Mouse (Mus musculus) midbrain, embryonic 15.5 days (tissue): ENCODE results near the gene Gpr137. TPM values are rescaled to one million over a fixed set of nuclear protein-coding genes. Genes with fewer than 3 reads are reported as not detected.

Experiments used
- ATAC-seq: fragments of 200-750 bp; cut with Nextera tagmentation; replicated peaks from 2 replicates; pipeline ENCODE4 v1.8.0; 2017; ENCODE audit warnings: moderate TSS enrichment
- H3K27ac ChIP-seq: fragments of 300-500 bp; sonication (generic); 2 replicates; pipeline ENCODE4 v1.5.1; 2015; ENCODE audit warnings: mild to moderate bottlenecking, inconsistent platforms
- H3K27me3 ChIP-seq: fragments of 300-500 bp; sonication (generic); replicated peaks from 2 replicates; pipeline ENCODE4 v1.6.1; 2015; ENCODE audit warnings: inconsistent platforms
- H3K36me3 ChIP-seq: fragments of 300-500 bp; sonication (generic); replicated peaks from 2 replicates; pipeline ENCODE4 v1.6.1; 2015; ENCODE audit warnings: inconsistent platforms
- H3K4me1 ChIP-seq: fragments of 300-500 bp; sonication (generic); 2 replicates; pipeline ENCODE4 v1.6.1; 2015; ENCODE audit warnings: inconsistent platforms
- H3K4me2 ChIP-seq: fragments of 300-500 bp; sonication (generic); 2 replicates; pipeline ENCODE4 v1.6.1; 2015; ENCODE audit warnings: inconsistent platforms, mild to moderate bottlenecking, moderate library complexity
- H3K4me3 ChIP-seq: fragments of 300-500 bp; sonication (generic); 2 replicates; pipeline ENCODE4 v1.5.1; 2015; ENCODE audit warnings: mild to moderate bottlenecking, inconsistent platforms
- H3K9ac ChIP-seq: fragments of 300-500 bp; sonication (generic); 2 replicates; pipeline ENCODE4 v1.6.1; 2015; ENCODE audit warnings: mild to moderate bottlenecking, inconsistent platforms
- H3K9me3 ChIP-seq: fragments of 300-500 bp; sonication (generic); 2 replicates; pipeline ENCODE4 v1.6.1; 2016; ENCODE audit warnings: inconsistent platforms
- WGBS: fragments of 180-500 bp; shearing (Covaris S2); methylation state at CpG from one replicate; pipeline ENCODE4 v1.1.7; 2015; ENCODE audit warnings: mixed read lengths; 5-methylcytosine and 5-hydroxymethylcytosine counted together
- polyA plus RNA-seq: library from polyadenylated mRNA; unstranded; fragments of >200 nt; fragmentation: Nextera tagmentation; extraction: Ambion mirVana; gene quantifications from 2 replicates; pipeline ENCODE4 v1.2.1, GENCODE M21; 2015

Gene Gpr137
- polyA plus RNA-seq, 1 experiment from 2014 or later = 70.5 TPM

DNA sequence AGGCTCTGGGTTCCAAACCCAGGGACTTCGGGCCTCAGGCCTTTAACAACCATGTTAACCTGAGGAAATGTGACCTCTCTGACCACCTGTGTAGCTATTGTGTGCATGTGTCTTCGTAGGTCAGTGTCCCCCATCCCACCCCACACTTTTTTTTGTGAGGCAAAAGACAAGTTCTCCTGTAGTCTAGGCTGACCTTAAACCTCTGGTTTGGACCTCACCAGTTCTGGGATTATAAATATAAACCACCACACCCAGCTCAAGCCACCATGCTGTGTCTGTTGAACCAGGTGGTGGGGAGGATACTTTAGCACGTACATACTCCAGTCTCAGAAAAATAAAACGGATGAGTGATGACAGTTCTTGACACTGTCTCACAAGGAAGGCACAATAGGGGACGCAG is 7.7 kb upstream of the Gpr137 start:
- H3K4me1 ChIP-seq = peaks cover 23% of the 10 kb centered on the region
- H3K27ac ChIP-seq = peak overlapping the region; percentile 94; the same call in 1 of the 2 replicates
- H3K9me3 ChIP-seq = no peaks in the 10 kb centered on the region
- peak overlapping the region; percentile 69 for H3K9ac ChIP-seq
- peak overlapping the region; percentile 90 for H3K4me2 ChIP-seq
- ATAC-seq = no peak
- H3K4me3 ChIP-seq = peak overlapping the region; percentile 62
- WGBS = 51% methylated on average over 5 of the region's 5 CpGs
- 0 out of 2 replicates have a peak, but pooled peaks cover 3% of the 10 kb centered on the region for H3K36me3 ChIP-seq
- H3K27me3 ChIP-seq = no peaks in the 10 kb centered on the region

DNA sequence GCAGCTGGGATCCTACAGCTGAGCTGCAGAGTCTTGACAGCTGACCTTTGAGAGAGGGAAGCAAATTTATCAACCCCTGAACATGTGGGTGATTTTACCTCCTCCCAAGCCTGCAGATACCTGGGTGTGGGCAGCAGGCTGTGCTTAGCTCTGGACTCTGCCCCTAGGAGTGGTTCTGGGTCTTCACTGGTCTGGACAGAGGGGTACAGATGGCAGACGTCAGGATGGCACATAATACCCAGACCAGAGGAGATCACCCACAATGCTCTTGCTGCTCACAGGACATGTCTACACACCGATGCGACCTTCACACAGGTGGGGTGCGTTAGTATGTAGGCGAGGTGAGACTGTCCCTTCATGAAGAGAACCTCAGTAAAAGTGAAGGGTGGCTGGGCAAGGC is 7.3 kb upstream of the Gpr137 start:
- H3K4me2 ChIP-seq = no peak overlapping the region
- H3K36me3 ChIP-seq = 0 out of 2 replicates have a peak, but pooled peaks cover 3% of the 10 kb centered on the region
- peaks cover 23% of the 10 kb centered on the region for H3K4me1 ChIP-seq
- ATAC-seq = no peak
- no peaks in the 10 kb centered on the region for H3K9me3 ChIP-seq
- 89% methylated on average over 5 of the region's 5 CpGs for WGBS
- H3K9ac ChIP-seq = no peak overlapping the region
- H3K27me3 ChIP-seq = no peaks in the 10 kb centered on the region
- no peak overlapping the region; the same call in 1 of the 2 replicates for H3K4me3 ChIP-seq
- H3K27ac ChIP-seq = no peak overlapping the region

DNA sequence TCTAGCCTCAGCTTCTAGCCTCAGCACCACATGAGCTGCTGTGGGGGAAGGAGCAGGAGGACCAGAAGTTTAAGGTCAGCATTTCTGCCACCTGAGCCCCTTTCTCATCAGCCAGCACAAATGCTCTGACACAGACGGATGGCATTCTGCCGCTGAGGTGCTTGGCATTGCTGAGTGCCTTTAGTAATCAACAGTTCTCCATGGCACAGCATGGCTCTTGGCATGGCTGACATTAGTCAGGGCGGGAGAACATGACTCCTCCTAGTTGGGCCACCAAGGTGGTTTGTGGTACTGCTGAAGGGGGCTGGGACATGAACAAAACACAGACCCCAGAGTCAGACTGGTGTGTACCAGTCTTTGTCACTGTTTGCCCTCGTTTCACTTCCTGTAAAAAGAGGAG is 5.9 kb upstream of the Gpr137 start:
- Histone ChIP-seq H3K4me3 (no peak overlapping the region), H3K4me1 (peaks cover 26% of the 10 kb centered on the region), H3K27me3 (no peaks in the 10 kb centered on the region), H3K4me2 (no peak overlapping the region), H3K27ac (no peak overlapping the region), H3K36me3 (0 out of 2 replicates have a peak, but pooled peaks cover 3% of the 10 kb centered on the region), H3K9me3 (no peaks in the 10 kb centered on the region), H3K9ac (no peak overlapping the region)
- WGBS = 83% methylated on average over 4 of the region's 4 CpGs
- ATAC-seq = no peak

DNA sequence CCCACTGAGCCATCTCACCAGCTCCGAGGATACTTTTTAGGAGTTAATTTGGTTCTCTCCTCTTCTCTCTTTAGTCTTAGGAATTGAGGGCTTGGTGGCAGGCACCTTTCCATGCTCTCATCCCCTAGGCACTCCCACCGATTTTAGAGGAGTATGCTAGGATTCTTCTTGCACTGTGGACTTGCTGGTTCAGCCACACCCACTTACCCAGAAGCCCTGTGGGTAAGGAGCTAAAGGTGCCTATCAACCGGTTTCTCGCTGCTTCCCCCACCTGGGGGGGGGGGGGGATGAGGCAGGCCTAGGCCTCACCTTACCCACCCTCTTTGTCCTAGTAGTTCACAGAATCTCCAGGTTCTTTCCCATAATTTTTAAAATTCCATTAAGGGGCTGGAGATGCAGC is 5.5 kb upstream of the Gpr137 start:
- Histone ChIP-seq H3K4me1 (peaks cover 26% of the 10 kb centered on the region), H3K4me2 (no peak overlapping the region), H3K36me3 (0 out of 2 replicates have a peak, but pooled peaks cover 3% of the 10 kb centered on the region), H3K27me3 (no peaks in the 10 kb centered on the region), H3K4me3 (no peak overlapping the region), H3K9me3 (no peaks in the 10 kb centered on the region), H3K27ac (no peak overlapping the region), H3K9ac (no peak overlapping the region)
- 57% methylated on average over 4 of the region's 4 CpGs for WGBS
- ATAC-seq = no peak

DNA sequence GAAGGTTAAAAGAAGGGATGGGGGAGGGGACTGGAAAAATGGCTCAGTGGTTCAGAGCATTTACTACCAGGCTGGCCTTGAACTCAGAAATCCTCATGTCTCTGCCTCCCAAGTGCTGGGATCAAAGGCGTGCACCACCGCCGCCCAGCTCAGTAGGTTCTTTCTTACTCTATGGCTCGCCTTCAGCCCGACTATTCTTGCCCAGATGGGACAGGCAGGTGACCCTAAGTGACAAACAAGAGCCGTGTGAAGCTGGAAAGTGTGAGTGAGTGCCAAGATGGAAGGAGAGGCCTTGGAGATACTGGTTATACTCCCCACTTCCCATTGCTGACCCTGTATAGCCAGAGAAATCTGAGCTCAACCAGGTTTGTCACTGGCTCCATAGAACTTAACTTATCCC is 1.4 kb upstream of the Gpr137 start:
- Histone ChIP-seq H3K9me3 (no peaks in the 10 kb centered on the region), H3K9ac (no peak overlapping the region), H3K27me3 (no peaks in the 10 kb centered on the region), H3K36me3 (0 out of 2 replicates have a peak, but pooled peaks cover 3% of the 10 kb centered on the region), H3K4me2 (no peak overlapping the region), H3K4me1 (peaks cover 34% of the 10 kb centered on the region), H3K4me3 (no peak overlapping the region), H3K27ac (no peak overlapping the region)
- WGBS = 94% methylated on average over 6 of the region's 6 CpGs
- ATAC-seq = no peak

DNA sequence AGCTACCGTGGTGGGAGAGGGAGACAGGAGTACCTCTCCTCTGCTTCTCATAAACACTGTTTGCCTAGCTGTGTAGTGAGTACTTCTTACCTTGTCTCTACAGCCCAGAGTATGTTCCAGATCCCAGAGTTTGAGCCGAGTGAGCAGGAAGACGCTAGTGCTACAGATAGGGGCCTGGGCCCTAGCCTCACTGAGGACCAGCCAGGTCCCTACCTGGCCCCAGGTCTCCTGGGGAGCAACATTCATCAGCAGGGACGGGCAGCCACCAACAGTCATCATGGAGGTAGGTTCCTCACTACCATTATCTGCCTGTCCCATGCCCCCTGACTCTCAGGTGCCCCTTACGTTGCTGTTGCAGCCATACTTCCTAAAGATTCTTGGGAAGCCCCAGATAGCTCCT is 484 bp upstream of the Gpr137 start:
- peaks cover 39% of the 10 kb centered on the region for H3K4me1 ChIP-seq
- peak overlapping the region; percentile 97 for H3K4me2 ChIP-seq
- WGBS = 28% methylated on average over 5 of the region's 5 CpGs
- ATAC-seq = peak; percentile 4; the same call in 1 of the 2 replicates
- no peaks in the 10 kb centered on the region for H3K27me3 ChIP-seq
- H3K27ac ChIP-seq = peak overlapping the region; percentile 95
- H3K36me3 ChIP-seq = 0 out of 2 replicates have a peak, but pooled peaks cover 3% of the 10 kb centered on the region
- H3K9ac ChIP-seq = peak overlapping the region; percentile 90
- no peaks in the 10 kb centered on the region for H3K9me3 ChIP-seq
- peak overlapping the region; percentile 68 for H3K4me3 ChIP-seq

DNA sequence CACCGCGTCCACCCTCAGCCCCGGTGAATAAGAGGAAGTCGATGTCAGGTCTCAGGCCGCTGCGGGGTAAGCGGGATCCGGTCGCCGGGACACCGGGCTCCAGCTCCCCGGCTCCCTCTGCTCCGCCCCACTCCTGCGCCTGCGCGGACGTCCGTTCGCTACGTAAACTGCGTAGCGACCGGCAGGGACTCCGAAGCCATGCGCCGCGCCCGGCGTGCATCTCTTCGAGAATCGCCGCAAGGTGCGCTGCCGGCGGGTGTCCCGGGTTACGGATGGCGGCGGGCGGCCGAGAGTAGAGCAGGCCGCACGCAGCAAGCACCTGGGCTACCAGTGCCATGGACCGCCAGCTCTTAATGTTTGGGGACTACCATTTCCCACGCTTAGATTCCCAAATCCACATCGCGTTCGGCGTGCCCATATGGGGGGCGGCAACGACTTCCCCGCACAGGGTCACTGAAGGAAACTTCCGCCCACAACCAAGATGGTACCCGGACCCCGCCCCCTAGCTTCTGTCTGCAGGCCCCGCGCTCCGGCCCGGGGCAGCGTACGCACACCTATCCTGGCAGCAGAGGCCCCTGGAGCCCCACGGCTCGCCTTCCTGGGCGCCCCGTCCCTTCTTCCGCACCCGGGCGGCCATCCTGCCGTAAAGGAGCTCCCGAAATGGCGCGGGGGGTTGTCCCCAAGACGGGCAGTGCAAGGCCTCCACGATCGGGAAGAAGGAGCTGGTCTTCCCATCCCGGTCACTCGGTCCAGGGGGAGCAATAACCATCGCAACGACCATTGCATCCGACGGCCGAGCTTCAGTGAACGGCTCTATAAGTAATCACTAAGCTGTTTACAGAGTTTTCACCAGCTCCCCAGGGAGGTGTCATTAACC is 670 bp downstream of the Gpr137 start, which contains the start of gene Bad:
Gene Bad, plus strand, starts transcription at position 490 of the 877 bp plus-strand sequence.
- Histone ChIP-seq H3K27me3 (peaks cover 3% of the 10 kb centered on the region; the same call in 1 of the 2 replicates), H3K4me3 (peak within 1 kb of the TSS; percentile 68), H3K4me1 (peaks cover 39% of the 10 kb centered on the region), H3K36me3 (0 out of 2 replicates have a peak, but pooled peaks cover 3% of the 10 kb centered on the region), H3K4me2 (peak within 1 kb of the TSS; percentile 97), H3K9ac (peak within 1 kb of the TSS; percentile 90), H3K9me3 (no peaks in the 10 kb centered on the region), H3K27ac (peak within 1 kb of the TSS; percentile 95)
- peak; percentile 88 for ATAC-seq
- WGBS = under 1% methylated on average over 83 of the region's 83 CpGs

DNA sequence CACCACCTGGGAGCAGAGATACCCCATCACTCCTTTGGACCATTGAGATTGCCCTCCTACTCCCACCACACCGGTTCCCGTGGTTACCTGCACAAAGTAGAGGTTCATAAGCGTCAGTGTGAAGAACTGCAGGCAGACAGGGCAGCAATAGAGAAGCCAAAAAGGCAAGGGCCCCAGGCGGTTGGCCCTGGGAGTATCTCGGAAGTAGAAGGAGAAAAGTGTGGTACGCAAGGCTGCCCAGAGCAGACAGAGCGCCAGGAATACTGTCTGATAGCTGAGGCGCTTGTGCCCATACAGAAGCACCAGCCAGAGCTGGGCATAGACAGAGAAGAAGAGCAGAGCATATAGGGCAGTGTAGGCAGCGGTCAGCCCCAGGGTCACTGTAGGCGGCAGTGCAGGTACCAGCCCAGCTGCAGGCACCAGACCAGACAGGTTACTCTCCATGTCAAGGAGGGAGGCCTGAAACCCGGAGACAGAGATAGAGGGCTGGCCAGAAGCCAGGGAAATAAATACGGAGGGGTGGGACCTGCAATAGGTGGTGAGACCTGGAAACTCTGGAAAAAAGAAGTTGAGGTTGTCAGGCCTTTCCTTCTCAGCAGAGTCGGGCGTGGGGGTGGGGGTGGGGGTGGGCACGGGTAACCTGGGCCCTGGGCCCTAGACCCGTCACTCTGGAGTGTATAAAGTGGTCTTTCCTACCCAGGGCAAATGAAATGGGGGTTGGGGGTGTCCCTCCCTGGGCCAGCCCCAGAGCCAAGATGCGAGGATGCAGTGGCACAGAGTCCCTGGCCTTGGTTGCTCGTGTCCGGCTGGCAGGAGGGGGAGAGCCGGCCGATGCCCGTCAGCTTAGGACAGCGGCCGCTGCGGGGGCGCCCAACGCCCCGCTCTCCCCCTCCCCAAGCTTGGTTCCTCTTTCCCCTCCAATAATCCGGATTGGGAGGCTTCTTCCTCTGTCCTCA is 1.6 kb downstream of the Gpr137 start:
- Histone ChIP-seq H3K4me1 (peaks cover 39% of the 10 kb centered on the region), H3K4me2 (peak overlapping the region; percentile 97), H3K27me3 (peaks cover 11% of the 10 kb centered on the region), H3K27ac (peak overlapping the region; percentile 95), H3K36me3 (no peaks in the 10 kb centered on the region), H3K4me3 (peak overlapping the region; percentile 68), H3K9ac (peak overlapping the region; percentile 90), H3K9me3 (no peaks in the 10 kb centered on the region)
- peak; percentile 38 for ATAC-seq
- 20% methylated on average over 29 of the region's 29 CpGs for WGBS

DNA sequence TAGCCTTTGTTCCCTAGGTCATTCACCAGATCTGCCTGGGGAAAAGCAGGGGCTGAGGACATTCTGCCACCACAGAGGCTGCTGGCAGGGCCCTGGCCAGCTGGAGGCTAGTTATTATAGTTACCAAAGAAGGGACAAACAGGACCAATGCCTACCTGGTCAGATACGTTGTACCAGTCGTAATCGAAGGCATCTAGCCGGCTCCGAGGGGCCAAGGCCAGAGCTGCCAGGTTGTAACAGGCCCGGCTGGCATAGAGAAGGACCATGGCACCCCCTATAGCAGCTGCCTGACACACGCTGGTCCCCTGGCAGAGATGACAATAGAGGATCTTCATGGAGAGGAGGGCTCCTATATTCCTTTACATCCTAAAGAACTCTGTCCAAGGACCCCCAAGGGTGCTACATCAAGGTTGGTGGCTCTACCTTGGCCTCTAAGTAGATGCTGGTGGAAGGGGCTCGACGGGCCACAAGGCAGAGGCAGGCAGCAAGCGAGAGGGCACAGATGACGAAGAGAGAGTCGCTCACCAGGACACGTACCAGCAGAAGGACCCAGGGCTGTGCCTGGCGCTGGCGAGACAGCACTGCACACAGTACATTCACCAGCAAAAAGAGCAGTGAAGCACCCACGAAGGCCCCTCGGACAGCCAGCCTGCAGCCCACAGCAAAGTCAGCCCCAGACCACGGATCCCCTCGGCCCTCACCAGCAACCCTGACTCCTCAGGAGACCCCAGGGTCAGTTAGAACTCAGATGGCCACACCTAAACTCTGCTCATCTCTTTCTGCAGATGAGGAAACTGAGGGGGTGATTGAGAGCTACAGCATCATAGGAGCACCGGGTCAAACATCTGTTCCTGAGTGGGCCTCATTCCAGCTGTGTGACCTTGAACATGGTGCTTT is 2.9 kb downstream of the Gpr137 start:
- Histone ChIP-seq H3K4me2 (peak overlapping the region; percentile 97), H3K27me3 (peaks cover 22% of the 10 kb centered on the region), H3K9ac (peak overlapping the region; percentile 31; the same call in 1 of the 2 replicates), H3K27ac (no peak overlapping the region), H3K36me3 (no peaks in the 10 kb centered on the region), H3K9me3 (no peaks in the 10 kb centered on the region), H3K4me3 (peak overlapping the region; percentile 68; the same call in 1 of the 2 replicates), H3K4me1 (peaks cover 42% of the 10 kb centered on the region)
- no peak for ATAC-seq
- 88% methylated on average over 20 of the region's 20 CpGs for WGBS

DNA sequence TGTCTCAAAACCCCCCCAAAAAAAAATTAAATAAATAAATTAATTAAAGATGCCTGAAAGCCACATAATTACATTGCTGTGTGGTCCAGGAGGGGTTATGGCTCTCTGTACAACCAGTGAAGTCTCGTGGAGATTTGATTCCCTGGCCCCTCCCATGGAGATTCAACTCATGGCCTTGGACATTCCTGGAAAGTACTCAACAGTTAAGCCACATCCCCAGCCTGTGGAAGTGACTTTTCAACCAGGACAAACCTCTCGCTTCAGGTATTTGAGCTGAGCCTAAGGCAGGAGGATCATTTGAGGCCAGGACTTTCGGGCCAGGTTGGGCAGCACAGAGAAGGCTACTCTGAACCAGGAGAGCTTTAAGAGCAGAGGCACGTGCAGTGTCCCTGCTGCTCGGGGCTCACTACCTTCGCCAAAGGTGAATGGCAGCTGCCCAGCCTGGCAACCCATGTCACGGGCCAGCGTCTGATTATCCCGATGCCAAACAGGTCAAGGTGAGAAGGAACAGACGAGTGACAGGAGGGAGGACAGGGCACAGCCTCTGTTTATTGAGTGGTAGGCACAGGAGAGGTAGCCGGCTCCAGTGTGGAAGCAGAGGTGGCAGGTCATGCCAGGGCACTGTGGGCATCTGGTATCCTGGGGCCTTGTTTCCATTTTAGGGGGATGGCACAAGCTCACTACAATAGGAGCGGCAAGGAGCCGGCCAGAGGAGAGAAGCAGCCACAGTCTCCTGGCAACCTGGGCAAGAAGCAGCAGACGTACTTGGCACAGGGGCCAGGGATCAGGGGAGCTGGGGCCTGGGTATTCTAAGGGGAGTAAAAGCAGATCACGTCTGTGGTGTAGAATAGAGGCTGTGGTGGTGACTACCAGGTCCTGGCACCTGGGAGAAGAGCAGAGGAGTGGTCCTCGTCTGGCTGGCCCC is 4.5 kb downstream of the Gpr137 start:
- Histone ChIP-seq H3K9ac (no peak overlapping the region), H3K4me3 (no peak overlapping the region), H3K9me3 (no peaks in the 10 kb centered on the region), H3K4me1 (peaks cover 50% of the 10 kb centered on the region), H3K27ac (no peak overlapping the region), H3K36me3 (no peaks in the 10 kb centered on the region), H3K4me2 (no peak overlapping the region), H3K27me3 (peaks cover 37% of the 10 kb centered on the region)
- ATAC-seq = no peak
- 79% methylated on average over 16 of the region's 16 CpGs for WGBS
